Mouse (Mus musculus) lung, embryonic 15.5 days (tissue): Measurements from ENCODE around the gene Rtn1. TPM values are rescaled to one million over a fixed set of nuclear protein-coding genes. Genes with fewer than 3 reads are reported as not detected.

Source experiments
- ATAC-seq: fragments of 200-750 bp; cut with Nextera tagmentation; 2 replicates; pipeline ENCODE4 v1.8.0; 2017; ENCODE audit warnings: moderate number of reproducible peaks, borderline replicate concordance; ENCODE audit not compliant: low FRiP score, low TSS enrichment; ENCODE audit errors: extremely low read depth
- H3K27ac ChIP-seq: fragments of 300-500 bp; sonication (generic); 2 replicates; pipeline ENCODE4 v1.5.1; 2015; ENCODE audit warnings: moderate library complexity, mild to moderate bottlenecking, inconsistent platforms
- H3K27me3 ChIP-seq: fragments of 300-500 bp; sonication (generic); 2 replicates; pipeline ENCODE4 v1.6.1; 2015; ENCODE audit warnings: inconsistent platforms
- H3K36me3 ChIP-seq: fragments of 300-500 bp; sonication (generic); 2 replicates; pipeline ENCODE4 v1.6.1; 2015; ENCODE audit warnings: inconsistent platforms
- H3K4me1 ChIP-seq: fragments of 300-500 bp; sonication (generic); 2 replicates; pipeline ENCODE4 v1.6.1; 2015; ENCODE audit warnings: inconsistent platforms
- H3K4me2 ChIP-seq: fragments of 300-500 bp; sonication (generic); 2 replicates; pipeline ENCODE4 v1.6.1; 2015; ENCODE audit warnings: inconsistent platforms, mild to moderate bottlenecking, moderate library complexity
- H3K4me3 ChIP-seq: fragments of 300-500 bp; sonication (generic); 2 replicates; pipeline ENCODE4 v1.5.1; 2015; ENCODE audit warnings: mild to moderate bottlenecking, inconsistent platforms
- H3K9ac ChIP-seq: fragments of 300-500 bp; sonication (generic); 2 replicates; pipeline ENCODE4 v1.6.1; 2015; ENCODE audit warnings: inconsistent platforms
- H3K9me3 ChIP-seq: fragments of 300-500 bp; sonication (generic); 2 replicates; pipeline ENCODE4 v1.6.1; 2016; ENCODE audit warnings: inconsistent platforms
- WGBS: fragments of 180-500 bp; shearing (Covaris S2); methylation state at CpG from one replicate; pipeline ENCODE4 v1.1.7; 2015; 5-methylcytosine and 5-hydroxymethylcytosine counted together
- polyA plus RNA-seq: library from polyadenylated mRNA; unstranded; fragments of >200 nt; fragmentation: Nextera tagmentation; extraction: Ambion mirVana; gene quantifications from 2 replicates; pipeline ENCODE4 v1.2.1, GENCODE M21; 2015

Gene Rtn1
- polyA plus RNA-seq, 1 experiment from 2014 or later, result 16.5 TPM

DNA sequence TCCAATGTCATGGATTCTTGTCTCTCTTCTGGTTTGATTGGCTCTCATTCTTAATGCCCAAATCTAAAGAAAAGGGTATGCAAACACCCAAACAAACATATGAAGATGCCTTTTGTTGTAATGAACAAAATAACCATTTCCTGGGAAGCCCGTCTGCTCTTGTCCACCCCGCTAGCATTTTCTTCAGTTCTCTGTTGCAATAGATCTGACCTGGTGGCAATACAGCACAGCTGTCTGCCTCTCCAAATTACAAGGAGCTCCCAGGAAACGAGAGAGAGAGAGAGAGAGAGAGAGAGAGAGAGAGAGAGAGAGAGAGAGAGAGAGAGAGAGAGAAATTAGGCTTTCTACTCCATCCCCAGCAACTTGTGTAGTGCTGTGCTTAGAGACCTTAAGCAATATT lies 42.1 kb downstream of the Rtn1 start:
- Histone ChIP-seq H3K4me2 (no peak overlapping the region), H3K27ac (0 out of 2 replicates have a peak overlapping the region, but pooled peaks have one; percentile 9), H3K4me3 (no peak overlapping the region), H3K9ac (no peak overlapping the region), H3K36me3 (no peaks in the 10 kb centered on the region), H3K4me1 (peaks cover 20% of the 10 kb centered on the region), H3K9me3 (no peaks in the 10 kb centered on the region), H3K27me3 (no peaks in the 10 kb centered on the region)
- WGBS, result 32% methylated on average over 3 of the region's 3 CpGs
- no peak for ATAC-seq

DNA sequence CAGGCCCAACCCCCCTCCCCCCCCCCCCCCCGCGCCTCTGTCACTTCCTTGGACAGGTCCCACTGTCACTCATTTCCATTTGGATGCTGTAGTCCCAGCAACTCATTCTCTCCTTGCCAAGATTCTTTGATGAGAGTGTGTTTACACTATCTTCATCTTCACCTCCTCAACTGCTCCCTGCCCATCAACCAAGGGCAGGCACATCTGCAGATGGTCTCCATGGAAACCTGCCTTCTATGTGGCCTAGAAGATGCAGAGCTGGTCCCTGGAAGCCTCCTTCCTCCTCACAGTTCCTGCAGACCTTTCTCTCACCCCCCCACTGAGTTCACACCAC lies 42.8 kb downstream of the Rtn1 start:
- Histone ChIP-seq H3K9ac (no peak overlapping the region), H3K27ac (no peak overlapping the region), H3K4me3 (no peak overlapping the region), H3K4me1 (peaks cover 20% of the 10 kb centered on the region), H3K4me2 (no peak overlapping the region), H3K9me3 (no peaks in the 10 kb centered on the region), H3K36me3 (no peaks in the 10 kb centered on the region), H3K27me3 (no peaks in the 10 kb centered on the region)
- ATAC-seq, result peak; percentile 81; the same call in 1 of the 2 replicates
- 37% methylated on average over 2 of the region's 2 CpGs for WGBS

DNA sequence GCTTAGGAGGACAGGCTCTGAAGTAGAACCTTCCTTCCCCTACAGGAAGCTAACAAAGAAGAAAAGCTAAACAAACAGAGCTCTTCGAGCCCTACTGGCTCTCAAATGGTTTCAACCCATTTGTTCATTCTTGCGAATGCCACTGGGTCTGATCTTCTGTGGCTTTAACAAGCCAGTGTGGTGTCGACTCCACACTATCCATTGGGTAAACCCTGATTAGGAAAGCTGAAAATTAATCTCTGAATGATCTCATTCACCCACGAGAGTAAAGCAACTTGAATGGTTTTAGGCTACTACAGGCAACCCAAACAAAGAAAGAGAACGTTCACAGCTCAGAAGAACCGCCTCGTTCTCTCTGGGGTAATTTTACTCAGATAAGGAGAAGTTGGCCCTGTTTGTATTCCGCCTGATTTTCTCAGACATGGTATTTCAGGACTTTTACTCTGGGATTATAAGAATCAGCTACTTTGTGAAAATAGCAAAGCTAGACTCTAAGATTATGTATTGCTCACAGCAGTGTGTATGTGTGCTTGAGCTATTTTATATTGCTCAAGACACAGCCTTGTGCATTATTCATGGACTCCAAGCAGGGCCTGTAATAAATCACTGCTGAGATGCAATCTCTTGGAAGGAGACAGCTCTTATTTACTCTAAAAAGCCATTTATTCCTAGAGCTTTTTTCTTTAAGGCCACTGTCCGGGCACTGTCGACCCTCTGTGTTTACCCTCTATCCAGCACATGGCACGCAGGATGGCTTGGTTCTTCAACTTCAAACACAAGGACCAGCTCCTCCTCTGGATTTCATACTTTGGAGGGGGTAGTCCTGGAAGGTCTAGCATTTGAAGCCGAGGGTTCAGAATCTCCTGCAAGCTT lies 43.4 kb downstream of the Rtn1 start:
- H3K4me3 ChIP-seq, result no peak overlapping the region
- peak; percentile 64; the same call in 1 of the 2 replicates for ATAC-seq
- H3K36me3 ChIP-seq, result no peaks in the 10 kb centered on the region
- no peak overlapping the region for H3K4me2 ChIP-seq
- peaks cover 22% of the 10 kb centered on the region for H3K4me1 ChIP-seq
- WGBS, result 27% methylated on average over 12 of the region's 12 CpGs
- H3K9me3 ChIP-seq, result no peaks in the 10 kb centered on the region
- H3K27me3 ChIP-seq, result no peaks in the 10 kb centered on the region
- H3K27ac ChIP-seq, result peak overlapping the region; percentile 34
- H3K9ac ChIP-seq, result no peak overlapping the region

DNA sequence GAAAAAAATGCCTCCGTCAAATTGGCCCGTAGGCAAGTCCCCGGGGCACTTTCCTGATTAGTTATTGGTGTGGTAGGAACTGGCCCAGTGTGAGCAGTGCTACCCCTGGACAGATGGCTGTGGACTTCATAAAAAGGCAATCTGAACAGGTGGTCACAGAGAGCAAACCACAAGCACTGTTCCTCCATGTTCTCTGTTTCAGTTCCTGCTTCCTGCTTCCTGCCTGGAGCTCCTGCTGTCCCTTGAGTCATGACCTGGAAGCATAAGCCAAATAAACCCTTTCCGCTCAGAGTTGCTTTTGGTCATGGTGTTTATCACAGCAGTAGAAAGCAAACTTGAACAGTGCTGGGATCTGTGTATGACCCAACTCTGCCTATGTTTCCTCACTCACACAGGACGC lies 44.3 kb downstream of the Rtn1 start:
- H3K4me2 ChIP-seq, result no peak overlapping the region
- H3K9me3 ChIP-seq, result no peaks in the 10 kb centered on the region
- ATAC-seq, result no peak
- no peak overlapping the region for H3K4me3 ChIP-seq
- H3K27ac ChIP-seq, result no peak overlapping the region
- 79% methylated on average over 5 of the region's 5 CpGs for WGBS
- peaks cover 23% of the 10 kb centered on the region for H3K4me1 ChIP-seq
- no peaks in the 10 kb centered on the region for H3K27me3 ChIP-seq
- no peak overlapping the region for H3K9ac ChIP-seq
- H3K36me3 ChIP-seq, result no peaks in the 10 kb centered on the region

DNA sequence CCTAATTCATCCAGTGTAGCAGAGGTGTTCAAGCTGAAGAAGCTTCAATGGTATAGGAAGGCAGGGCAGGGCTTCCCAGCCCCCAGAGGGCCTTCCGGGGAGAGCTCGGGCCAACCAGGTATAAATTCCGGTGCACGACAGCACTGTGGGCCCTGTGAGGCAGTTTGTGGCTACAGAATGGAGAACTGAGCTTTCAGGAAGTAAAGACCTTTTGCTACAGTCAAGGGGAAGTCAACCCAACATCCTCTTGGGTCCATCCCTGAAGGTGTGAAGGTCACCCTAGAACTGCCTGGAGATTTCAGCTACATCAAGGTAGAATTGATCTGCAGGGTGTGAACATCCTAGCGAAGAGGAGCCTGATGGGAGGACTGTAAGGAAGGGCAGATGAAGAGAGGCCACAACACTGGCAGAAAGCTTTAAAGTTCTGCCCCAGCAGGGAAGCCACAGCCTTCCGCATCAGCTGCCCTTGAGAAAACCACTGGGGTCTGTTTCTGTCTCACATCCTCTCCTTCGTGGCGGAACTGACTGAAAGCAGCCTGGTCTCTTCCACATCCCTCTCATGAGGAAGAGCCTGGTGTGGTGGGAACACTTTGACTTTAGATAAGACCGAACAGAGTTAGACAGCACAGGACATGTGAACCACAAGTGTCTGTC lies 47.0 kb downstream of the Rtn1 start:
- Histone ChIP-seq H3K4me1 (peaks cover 23% of the 10 kb centered on the region), H3K4me3 (no peak overlapping the region), H3K9me3 (no peaks in the 10 kb centered on the region), H3K4me2 (no peak overlapping the region), H3K27ac (no peak overlapping the region), H3K36me3 (no peaks in the 10 kb centered on the region), H3K9ac (no peak overlapping the region), H3K27me3 (no peaks in the 10 kb centered on the region)
- 62% methylated on average over 9 of the region's 9 CpGs for WGBS
- ATAC-seq, result no peak

DNA sequence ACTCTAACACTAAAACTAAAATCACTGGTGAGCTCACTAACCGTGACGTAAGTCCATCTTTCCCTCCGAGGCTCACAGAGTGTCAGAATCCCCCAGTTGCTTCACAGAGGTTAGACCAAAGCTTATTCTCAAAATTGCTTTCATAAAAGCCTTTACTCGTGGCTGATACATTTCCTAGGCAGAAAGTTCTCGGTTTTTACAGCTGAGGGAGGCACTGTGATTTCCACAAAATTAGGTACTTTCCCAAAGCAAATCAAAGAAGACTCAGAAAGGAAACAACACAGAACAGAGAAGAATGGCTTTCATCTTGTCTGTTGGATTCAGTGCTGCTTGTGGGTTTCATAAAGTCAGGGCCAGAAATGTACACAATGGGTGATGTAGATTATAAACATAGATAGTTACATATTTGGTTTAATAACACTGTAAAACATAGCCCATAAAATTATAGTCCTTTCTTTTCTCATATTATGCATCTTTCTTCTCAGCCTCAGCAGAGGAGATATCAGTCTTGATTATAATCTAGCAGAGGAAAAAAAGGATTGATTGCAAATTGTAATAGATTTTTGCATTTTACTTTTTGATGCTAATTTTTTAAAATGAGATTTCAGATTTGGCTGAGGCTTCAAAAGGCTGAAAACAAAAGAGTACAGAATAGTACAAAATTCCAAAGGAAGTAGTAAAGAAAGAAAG lies 47.8 kb downstream of the Rtn1 start:
- no peak overlapping the region for H3K27ac ChIP-seq
- H3K4me1 ChIP-seq, result peaks cover 17% of the 10 kb centered on the region
- H3K4me2 ChIP-seq, result no peak overlapping the region
- H3K9me3 ChIP-seq, result no peaks in the 10 kb centered on the region
- H3K36me3 ChIP-seq, result no peaks in the 10 kb centered on the region
- H3K9ac ChIP-seq, result no peak overlapping the region
- H3K4me3 ChIP-seq, result no peak overlapping the region
- WGBS, result 47% methylated on average over 5 of the region's 5 CpGs
- no peaks in the 10 kb centered on the region for H3K27me3 ChIP-seq
- ATAC-seq, result no peak

DNA sequence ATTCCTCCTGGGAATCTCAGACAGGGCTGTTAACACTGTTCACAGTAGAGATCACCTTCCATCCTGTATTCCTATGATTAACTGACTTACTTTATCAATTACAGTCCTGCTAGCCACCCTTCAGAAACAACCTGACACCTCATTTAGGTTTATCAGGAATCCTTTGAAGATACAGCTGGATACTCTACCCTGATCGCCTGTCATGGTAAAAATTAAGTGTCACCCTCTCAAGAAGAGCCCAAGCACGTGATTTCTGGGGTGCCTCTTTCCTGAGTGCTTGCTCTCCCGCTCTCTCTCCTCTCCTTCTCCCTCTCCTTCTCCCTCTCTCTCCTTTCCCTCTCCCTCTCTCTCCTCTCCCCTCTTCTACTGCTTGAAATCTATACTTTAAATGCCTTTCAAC lies 49.0 kb downstream of the Rtn1 start:
- Histone ChIP-seq H3K27ac (no peak overlapping the region), H3K36me3 (no peaks in the 10 kb centered on the region), H3K4me3 (no peak overlapping the region), H3K4me1 (peaks cover 7% of the 10 kb centered on the region; the same call in 1 of the 2 replicates), H3K9me3 (no peaks in the 10 kb centered on the region), H3K4me2 (no peak overlapping the region), H3K27me3 (no peaks in the 10 kb centered on the region), H3K9ac (no peak overlapping the region)
- ATAC-seq, result no peak
- WGBS, result 12% methylated on average over 3 of the region's 3 CpGs

DNA sequence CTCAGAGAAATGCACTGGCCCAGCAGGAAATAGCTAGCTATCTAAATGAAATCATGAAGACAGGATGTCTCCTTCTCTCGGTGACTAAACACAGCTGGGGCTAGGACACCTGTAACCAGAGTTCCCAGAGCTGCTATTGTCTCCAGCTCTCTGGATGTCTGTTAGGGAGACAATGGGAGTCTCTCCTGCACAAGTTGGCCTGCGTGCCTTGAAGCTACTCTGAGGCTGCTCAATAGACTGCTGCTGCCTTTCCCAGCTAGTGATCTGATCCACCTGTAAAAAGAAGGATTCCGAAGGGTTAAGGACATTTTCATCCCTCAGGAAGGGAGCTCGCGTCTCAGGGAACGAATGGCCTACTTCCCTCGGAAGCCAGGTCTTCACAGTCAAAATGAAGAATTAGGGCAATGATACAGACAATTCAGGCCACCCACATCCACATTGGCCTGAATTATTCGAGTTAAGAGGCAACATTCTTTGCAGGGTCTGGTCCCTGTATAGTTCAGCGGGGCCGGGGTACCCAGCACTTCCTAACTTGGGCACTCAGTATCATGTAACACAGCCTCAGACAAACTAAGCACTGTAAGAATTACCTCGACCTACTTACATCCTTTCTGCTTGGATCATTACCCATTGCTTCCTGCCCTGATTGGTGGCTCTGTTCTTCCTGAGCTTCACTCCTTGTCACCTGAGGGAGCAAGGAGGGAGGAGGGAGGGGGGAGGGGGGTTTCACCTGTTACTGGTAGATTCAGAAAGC lies 51.0 kb downstream of the Rtn1 start:
- 46% methylated on average over 11 of the region's 11 CpGs for WGBS

DNA sequence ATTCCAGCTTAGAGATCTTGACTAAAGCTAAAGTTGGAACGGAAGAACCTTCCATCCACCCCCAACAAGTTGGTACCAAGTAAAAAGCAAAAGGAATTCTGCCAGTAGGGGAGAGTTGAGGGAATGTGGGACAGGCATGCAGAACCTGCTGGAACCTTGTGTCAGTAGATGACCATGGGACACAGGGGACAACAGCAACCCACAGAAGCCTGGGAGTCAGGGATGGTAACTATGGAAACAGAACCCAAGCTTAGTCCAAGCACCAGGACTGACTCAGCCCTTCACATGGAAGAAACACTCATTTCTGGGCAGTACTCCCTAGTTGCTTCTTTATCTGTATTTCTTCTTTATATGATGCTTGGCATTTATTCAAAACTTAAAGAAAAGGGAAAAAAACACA lies 54.6 kb downstream of the Rtn1 start:
- H3K36me3 ChIP-seq, result no peaks in the 10 kb centered on the region
- H3K4me3 ChIP-seq, result no peak overlapping the region
- H3K4me2 ChIP-seq, result no peak overlapping the region
- no peaks in the 10 kb centered on the region for H3K4me1 ChIP-seq
- H3K27me3 ChIP-seq, result no peaks in the 10 kb centered on the region
- no peak overlapping the region for H3K27ac ChIP-seq
- H3K9me3 ChIP-seq, result no peaks in the 10 kb centered on the region
- ATAC-seq, result no peak
- no peak overlapping the region for H3K9ac ChIP-seq
- WGBS, result 97% methylated on average over 1 of the region's 1 CpGs

More for the DNA sequence above, 51.0 kb downstream of the Rtn1 start:
- Histone ChIP-seq H3K4me3 (no peak overlapping the region), H3K4me1 (0 out of 2 replicates have a peak, but pooled peaks cover 3% of the 10 kb centered on the region), H3K27ac (no peak overlapping the region), H3K36me3 (no peaks in the 10 kb centered on the region), H3K27me3 (no peaks in the 10 kb centered on the region), H3K9me3 (no peaks in the 10 kb centered on the region), H3K4me2 (no peak overlapping the region), H3K9ac (no peak overlapping the region)
- no peak for ATAC-seq

DNA sequence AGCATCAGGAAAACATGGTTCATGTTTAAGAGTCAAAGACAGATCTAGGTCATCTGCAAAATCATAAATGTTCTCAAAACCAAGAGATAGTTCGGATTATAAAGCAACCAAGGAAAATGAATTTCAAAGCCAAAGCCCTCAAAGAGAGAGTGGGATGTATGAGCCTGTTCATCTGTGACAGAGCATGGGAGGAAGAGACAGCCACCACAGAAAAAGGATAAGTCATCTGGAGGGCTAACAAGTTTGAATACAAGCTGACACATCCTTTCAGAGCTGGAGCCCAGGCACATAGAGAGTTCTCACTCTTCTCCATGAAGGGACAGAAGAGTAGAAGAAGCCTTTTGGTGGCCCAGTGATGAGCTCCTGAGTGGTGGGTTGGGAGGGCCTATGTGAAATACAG lies 55.3 kb downstream of the Rtn1 start:
- no peak for ATAC-seq
- no peak overlapping the region for H3K4me2 ChIP-seq
- no peak overlapping the region for H3K4me3 ChIP-seq
- WGBS, result 85% methylated on average over 1 of the region's 1 CpGs
- H3K9me3 ChIP-seq, result no peaks in the 10 kb centered on the region
- H3K27ac ChIP-seq, result no peak overlapping the region
- no peaks in the 10 kb centered on the region for H3K36me3 ChIP-seq
- H3K27me3 ChIP-seq, result no peaks in the 10 kb centered on the region
- H3K4me1 ChIP-seq, result no peaks in the 10 kb centered on the region
- H3K9ac ChIP-seq, result no peak overlapping the region

DNA sequence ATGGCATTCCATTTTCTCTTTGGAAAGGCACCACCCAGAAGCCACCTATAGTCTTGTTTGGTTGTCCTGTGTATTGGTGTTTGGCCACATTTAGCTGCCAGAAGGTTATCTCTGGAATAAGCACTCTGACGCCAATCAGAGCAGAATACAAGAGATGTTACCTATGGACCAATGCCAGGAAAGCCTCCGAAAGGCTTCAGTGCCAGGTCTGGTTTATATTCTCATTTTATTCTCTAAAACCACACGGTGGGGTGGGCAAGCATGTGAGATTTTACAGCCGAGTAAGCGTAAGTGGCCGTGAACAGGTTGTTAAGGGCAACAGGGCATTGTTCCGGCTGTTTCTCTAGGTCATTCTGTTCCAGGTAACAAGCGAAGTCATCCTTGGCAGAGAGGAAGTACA lies 60.3 kb downstream of the Rtn1 start:
- WGBS, result 78% methylated on average over 8 of the region's 8 CpGs
- Histone ChIP-seq H3K9ac (no peak overlapping the region), H3K27ac (no peak overlapping the region), H3K9me3 (no peaks in the 10 kb centered on the region), H3K4me1 (no peaks in the 10 kb centered on the region), H3K4me2 (no peak overlapping the region), H3K4me3 (no peak overlapping the region), H3K27me3 (no peaks in the 10 kb centered on the region), H3K36me3 (no peaks in the 10 kb centered on the region)
- ATAC-seq, result no peak
